In genomic region chr11:97665431-97665830, GRCm38 (mm10) we compare ENCODE assay signal across 10 mouse cellular contexts. TPM values are rescaled to one million over a fixed set of nuclear protein-coding genes. Genes with fewer than 3 reads are reported as not detected.
DNase-seq lines count a peak whose midpoint lies in the region; ATAC-seq lines count a peak whose summit lies in the region.
"Had no signal": no experiment of that assay in that cellular context is flagged by ENCODE, and none has a peak within 500 bp of the region (broad histone marks: within the 10 kb centered on the region; RNA-seq: fewer than 3 reads in every experiment).

No protein-coding gene starts in this region.

- H3K4me2 ChIP-seq in hindbrain, embryonic 13.5 days: peak overlapping the region; percentile 81
- no peak overlapping the region for H3K4me2 ChIP-seq in hindbrain, embryonic 11.5 days (replicated peaks; ENCODE audit: low read depth, low read length)
- H3K4me2 ChIP-seq in forebrain, embryonic 14.5 days (ENCODE audit: low read length): peak overlapping the region; percentile 79; the same call in 1 of the 2 replicates
- H3K4me2 ChIP-seq in midbrain, embryonic 12.5 days (replicated peaks): peak overlapping the region; percentile 83; the same call in 1 of the 2 replicates

- peaks cover 50% of the 10 kb centered on the region for H3K36me3 ChIP-seq in hindbrain, embryonic 13.5 days
- H3K36me3 ChIP-seq in hindbrain, embryonic 11.5 days (ENCODE audit: control insufficient read depth, insufficient read depth, low read length): peaks cover 4% of the 10 kb centered on the region; the same call in 1 of the 2 replicates
- peaks cover 38% of the 10 kb centered on the region for H3K36me3 ChIP-seq in forebrain, embryonic 14.5 days (ENCODE audit: control insufficient read depth, insufficient read depth, low read length)
- H3K36me3 ChIP-seq in midbrain, embryonic 12.5 days: peaks cover 47% of the 10 kb centered on the region

- no peaks in the 10 kb centered on the region for H3K9me3 ChIP-seq in hindbrain, embryonic 13.5 days
- no peaks in the 10 kb centered on the region for H3K9me3 ChIP-seq in hindbrain, embryonic 11.5 days (ENCODE audit: control insufficient read depth, low read length)
- H3K9me3 ChIP-seq in forebrain, embryonic 14.5 days (replicated peaks; ENCODE audit: control insufficient read depth, low read length): no peaks in the 10 kb centered on the region
- H3K9me3 ChIP-seq in midbrain, embryonic 12.5 days: peaks cover 5% of the 10 kb centered on the region; the same call in 1 of the 2 replicates
- H3K9me3 ChIP-seq: stomach, embryonic 15.5 days had no signal

- intact Hi-C loops in gastrocnemius, postnatal 36 days (cut with DNase I): loop anchor here (2.0 kb wide), 1 partner anchor 19 kb away; the partner anchor contains the start of gene Cisd3

- no peak for ATAC-seq in hindbrain, embryonic 13.5 days (ENCODE audit: low FRiP score)
- ATAC-seq in hindbrain, embryonic 11.5 days (ENCODE audit: low FRiP score): no peak
- no peak for ATAC-seq in forebrain, embryonic 14.5 days
- ATAC-seq in midbrain, embryonic 12.5 days (ENCODE audit: low FRiP score, low read depth): no peak
- ATAC-seq: liver, postnatal 0 days had no signal

- DNase-seq in hindbrain, embryonic 11.5 days (ENCODE audit: low spot score): no peak
- no peak for DNase-seq in forebrain, embryonic 14.5 days (ENCODE audit: low spot score)
- no peak for DNase-seq in urinary bladder, postnatal 4 days (ENCODE audit: low spot score in 2 of 2)
- DNase-seq in gastrocnemius, postnatal 36 days: no peak
- no peak for DNase-seq in urinary bladder, postnatal 25 days (ENCODE audit: low spot score)
- DNase-seq: liver, postnatal 0 days had no signal

- peak overlapping the region; percentile 87; the same call in 1 of the 2 replicates for H3K4me3 ChIP-seq in hindbrain, embryonic 13.5 days
- H3K4me3 ChIP-seq in hindbrain, embryonic 11.5 days (ENCODE audit: low read depth, low read length): no peak overlapping the region
- peak overlapping the region; percentile 46; the same call in 1 of the 2 replicates for H3K4me3 ChIP-seq in brown adipose tissue, adult 24 weeks (ENCODE audit: insufficient read depth, low read depth, low read length)
- no peak overlapping the region for H3K4me3 ChIP-seq in forebrain, embryonic 14.5 days (ENCODE audit: low read depth, low read length)
- H3K4me3 ChIP-seq in midbrain, embryonic 12.5 days: peak overlapping the region; percentile 97

- peaks cover 24% of the 10 kb centered on the region for H3K27me3 ChIP-seq in hindbrain, embryonic 13.5 days
- H3K27me3 ChIP-seq in hindbrain, embryonic 11.5 days (ENCODE audit: control insufficient read depth, insufficient read depth, low read length): peaks cover 18% of the 10 kb centered on the region
- H3K27me3 ChIP-seq in forebrain, embryonic 14.5 days (replicated peaks; ENCODE audit: control insufficient read depth, insufficient read depth, low read length): peaks cover 17% of the 10 kb centered on the region
- peaks cover 22% of the 10 kb centered on the region for H3K27me3 ChIP-seq in midbrain, embryonic 12.5 days

- H3K27ac ChIP-seq in hindbrain, embryonic 13.5 days: no peak overlapping the region
- H3K27ac ChIP-seq in hindbrain, embryonic 11.5 days (ENCODE audit: low read depth, low read length): no peak overlapping the region
- H3K27ac ChIP-seq in brown adipose tissue, adult 24 weeks (replicated peaks; ENCODE audit: low read depth, low read length): no peak overlapping the region
- no peak overlapping the region for H3K27ac ChIP-seq in forebrain, embryonic 14.5 days (ENCODE audit: low read depth, low read length)
- 0 out of 2 replicates have a peak overlapping the region, but pooled peaks have one; percentile 39 for H3K27ac ChIP-seq in midbrain, embryonic 12.5 days (replicated peaks)
- H3K27ac ChIP-seq: stomach, embryonic 15.5 days had no signal

- WGBS in hindbrain, embryonic 13.5 days: 89% methylated on average over 13 of the region's 13 CpGs
- 89% methylated on average over 13 of the region's 13 CpGs for WGBS in hindbrain, embryonic 11.5 days
- WGBS in forebrain, embryonic 14.5 days: 91% methylated on average over 13 of the region's 13 CpGs
- WGBS in midbrain, embryonic 12.5 days: 90% methylated on average over 13 of the region's 13 CpGs

- peak overlapping the region; percentile 86; the same call in 1 of the 2 replicates for H3K9ac ChIP-seq in hindbrain, embryonic 13.5 days
- no peak overlapping the region for H3K9ac ChIP-seq in hindbrain, embryonic 11.5 days (ENCODE audit: low read depth, low read length)
- H3K9ac ChIP-seq in forebrain, embryonic 14.5 days (ENCODE audit: low read length): no peak overlapping the region
- H3K9ac ChIP-seq in midbrain, embryonic 12.5 days (replicated peaks): no peak overlapping the region
- H3K9ac ChIP-seq: liver, postnatal 0 days; stomach, embryonic 15.5 days had no signal

- H3K4me1 ChIP-seq in hindbrain, embryonic 13.5 days (replicated peaks): peaks cover 57% of the 10 kb centered on the region
- peaks cover 17% of the 10 kb centered on the region for H3K4me1 ChIP-seq in hindbrain, embryonic 11.5 days (replicated peaks; ENCODE audit: control insufficient read depth, insufficient read depth, low read length)
- peaks cover 2% of the 10 kb centered on the region; the same call in 1 of the 2 replicates for H3K4me1 ChIP-seq in brown adipose tissue, adult 24 weeks (ENCODE audit: control insufficient read depth, insufficient read depth, insufficient read length, low read length)
- H3K4me1 ChIP-seq in forebrain, embryonic 14.5 days (ENCODE audit: control insufficient read depth, insufficient read depth, low read length): peaks cover 37% of the 10 kb centered on the region
- peaks cover 61% of the 10 kb centered on the region for H3K4me1 ChIP-seq in midbrain, embryonic 12.5 days

RNA-seq across cellular contexts. Expression of gene Mllt6, which starts 2.2 kb away (rescaled TPM):
- 3.4 and 4.1 TPM in 2 replicates for polyA plus RNA-seq in hindbrain, embryonic 13.5 days (2015; fragmentation: Nextera tagmentation; extraction: Ambion mirVana)
- 4.1 and 4.2 TPM in 2 replicates for polyA plus RNA-seq in hindbrain, embryonic 11.5 days (2014; fragmentation: Nextera tagmentation; extraction: Ambion mirVana)
- 10.9 and 12.9 TPM in 2 replicates for polyA plus RNA-seq in brown adipose tissue, adult 24 weeks (2012; ENCODE audit: insufficient read depth, insufficient read length, missing spikeins)
- 5.0 and 5.9 TPM in 2 replicates for polyA plus RNA-seq in forebrain, embryonic 14.5 days (2014; fragmentation: Nextera tagmentation; extraction: Ambion mirVana)
- polyA plus RNA-seq in midbrain, embryonic 12.5 days (2016; fragmentation: Nextera tagmentation; extraction: Ambion mirVana): 3.0 and 3.2 TPM in 2 replicates
- 10 to 100 TPM; 40.7 to 46.4 TPM for total RNA-seq in gastrocnemius, postnatal 36 days (2021)

RNA-seq across cellular contexts. Expression of gene Cisd3, which starts 20.2 kb away (rescaled TPM):
- 23.8 and 25.6 TPM in 2 replicates for polyA plus RNA-seq in hindbrain, embryonic 13.5 days (2015; fragmentation: Nextera tagmentation; extraction: Ambion mirVana)
- 11.8 and 14.8 TPM in 2 replicates for polyA plus RNA-seq in hindbrain, embryonic 11.5 days (2014; fragmentation: Nextera tagmentation; extraction: Ambion mirVana)
- 420 and 579 TPM in 2 replicates for polyA plus RNA-seq in brown adipose tissue, adult 24 weeks (2012; ENCODE audit: insufficient read depth, insufficient read length, missing spikeins)
- 17.3 and 19.5 TPM in 2 replicates for polyA plus RNA-seq in forebrain, embryonic 14.5 days (2014; fragmentation: Nextera tagmentation; extraction: Ambion mirVana)
- 12.4 and 13.5 TPM in 2 replicates for polyA plus RNA-seq in midbrain, embryonic 12.5 days (2016; fragmentation: Nextera tagmentation; extraction: Ambion mirVana)
- 100 to 1,000 TPM; 103 to 108 TPM for total RNA-seq in gastrocnemius, postnatal 36 days (2021)

RNA-seq across cellular contexts. Expression of gene Pcgf2, which starts 34.9 kb away (rescaled TPM):
- polyA plus RNA-seq in hindbrain, embryonic 13.5 days (2015; fragmentation: Nextera tagmentation; extraction: Ambion mirVana): 26.2 and 26.3 TPM in 2 replicates
- 16.9 and 18.6 TPM in 2 replicates for polyA plus RNA-seq in hindbrain, embryonic 11.5 days (2014; fragmentation: Nextera tagmentation; extraction: Ambion mirVana)
- polyA plus RNA-seq in brown adipose tissue, adult 24 weeks (2012; ENCODE audit: insufficient read depth, insufficient read length, missing spikeins): 6.8 and 12.7 TPM in 2 replicates
- polyA plus RNA-seq in forebrain, embryonic 14.5 days (2014; fragmentation: Nextera tagmentation; extraction: Ambion mirVana): 17.6 and 21.9 TPM in 2 replicates
- polyA plus RNA-seq in midbrain, embryonic 12.5 days (2016; fragmentation: Nextera tagmentation; extraction: Ambion mirVana): 16.5 and 20.0 TPM in 2 replicates
- 1 to 10 TPM; 2.1 to 2.3 TPM for total RNA-seq in gastrocnemius, postnatal 36 days (2021)

RNA-seq across cellular contexts. Expression of gene Epop, which starts 35.9 kb away (rescaled TPM):
- 2.3 and 3.0 TPM in 2 replicates for polyA plus RNA-seq in hindbrain, embryonic 13.5 days (2015; fragmentation: Nextera tagmentation; extraction: Ambion mirVana)
- polyA plus RNA-seq in hindbrain, embryonic 11.5 days (2014; fragmentation: Nextera tagmentation; extraction: Ambion mirVana): 5.7 and 9.1 TPM in 2 replicates
- polyA plus RNA-seq in brown adipose tissue, adult 24 weeks (2012; ENCODE audit: insufficient read depth, insufficient read length, missing spikeins): not detected in 2 replicates
- polyA plus RNA-seq in forebrain, embryonic 14.5 days (2014; fragmentation: Nextera tagmentation; extraction: Ambion mirVana): 2.5 and 3.3 TPM in 2 replicates
- 14.2 and 16.2 TPM in 2 replicates for polyA plus RNA-seq in midbrain, embryonic 12.5 days (2016; fragmentation: Nextera tagmentation; extraction: Ambion mirVana)
- total RNA-seq in gastrocnemius, postnatal 36 days (2021): 1 to 10 TPM in 1 of 2 experiments, under 1 TPM in 1; 0.91 to 1.2 TPM

RNA-seq across cellular contexts. Expression of gene Psmb3, which starts 37.8 kb away (rescaled TPM):
- 476 and 483 TPM in 2 replicates for polyA plus RNA-seq in hindbrain, embryonic 13.5 days (2015; fragmentation: Nextera tagmentation; extraction: Ambion mirVana)
- polyA plus RNA-seq in hindbrain, embryonic 11.5 days (2014; fragmentation: Nextera tagmentation; extraction: Ambion mirVana): 468 and 507 TPM in 2 replicates
- polyA plus RNA-seq in brown adipose tissue, adult 24 weeks (2012; ENCODE audit: insufficient read depth, insufficient read length, missing spikeins): 364 and 464 TPM in 2 replicates
- 530 and 674 TPM in 2 replicates for polyA plus RNA-seq in forebrain, embryonic 14.5 days (2014; fragmentation: Nextera tagmentation; extraction: Ambion mirVana)
- polyA plus RNA-seq in midbrain, embryonic 12.5 days (2016; fragmentation: Nextera tagmentation; extraction: Ambion mirVana): 450 and 456 TPM in 2 replicates
- total RNA-seq in gastrocnemius, postnatal 36 days (2021): 100 to 1,000 TPM; 124 to 129 TPM

Comparison
In these comparisons a context has a peak if more than half of its experiments do, and no peak if none do; other contexts are left out.
1. H3K4me3 ChIP-seq: peak in hindbrain, embryonic 13.5 days (single experiment), brown adipose tissue, adult 24 weeks (single experiment) and midbrain, embryonic 12.5 days (single experiment); none in hindbrain, embryonic 11.5 days (single experiment) and forebrain, embryonic 14.5 days (single experiment).
2. RNA of gene Cisd3, which starts 20.2 kb away (polyA plus RNA-seq): 420 to 579 TPM in brown adipose tissue, adult 24 weeks; 23.8 to 25.6 TPM in hindbrain, embryonic 13.5 days, 17.3 to 19.5 TPM in forebrain, embryonic 14.5 days, 11.8 to 14.8 TPM in hindbrain, embryonic 11.5 days and 12.4 to 13.5 TPM in midbrain, embryonic 12.5 days; every median in the first group is over 10 times any median in the second.